8 mouse cellular contexts compared by ENCODE assay signal in genomic region chr7:140844905-140845665, GRCm38 (mm10). TPM values are rescaled to one million over a fixed set of nuclear protein-coding genes. Genes with fewer than 3 reads are reported as not detected.
A peak's percentile ranks its signal among the peaks of the same experiment; 100 is the strongest.
DNase-seq lines count a peak whose midpoint lies in the region; ATAC-seq lines count a peak whose summit lies in the region.

Scgb1c1 (plus strand) TSS chr7:140845547.

- peaks cover 50% of the 10 kb centered on the region for H3K27me3 ChIP-seq in hindbrain, embryonic 13.5 days

- no peaks in the 10 kb centered on the region for H3K9me3 ChIP-seq in hindbrain, embryonic 13.5 days

- no peaks in the 10 kb centered on the region for H3K36me3 ChIP-seq in hindbrain, embryonic 13.5 days

- peak; percentile 89 for DNase-seq in MN1 (ENCODE audit: low spot score)
- peak; percentile 80 for DNase-seq in cerebellum, adult 9-11 months
- peak; percentile 70 to 87 for DNase-seq in frontal cortex, postnatal 10 days (ENCODE audit: low spot score in 2 of 2)
- peak; percentile 90 for DNase-seq in layer of hippocampus, postnatal 14 days (ENCODE audit: low spot score in 2 of 2)
- peak; percentile 96 for DNase-seq in lung, postnatal 10 days
- peak; percentile 97 for DNase-seq in ovary, postnatal 14 days (ENCODE audit: low spot score)
- peak; percentile 88 for DNase-seq in thymus, postnatal 0 days (ENCODE audit: low spot score)

- 0 out of 2 replicates have a peak, but pooled peaks cover 2% of the 10 kb centered on the region for H3K4me1 ChIP-seq in hindbrain, embryonic 13.5 days (replicated peaks)

- WGBS in hindbrain, embryonic 13.5 days = 34% methylated on average over 14 of the region's 14 CpGs

- no peak within 1 kb of the TSS for H3K27ac ChIP-seq in hindbrain, embryonic 13.5 days

- H3K4me2 ChIP-seq in hindbrain, embryonic 13.5 days = no peak within 1 kb of the TSS

- H3K9ac ChIP-seq in hindbrain, embryonic 13.5 days = no peak within 1 kb of the TSS

- no peak within 1 kb of the TSS for H3K4me3 ChIP-seq in hindbrain, embryonic 13.5 days

- peak; percentile 79 for ATAC-seq in hindbrain, embryonic 13.5 days (ENCODE audit: low FRiP score)

RNA-seq across cellular contexts. Expression of gene Scgb1c1, which starts in this region (rescaled TPM):
- polyA plus RNA-seq in hindbrain, embryonic 13.5 days (2015; fragmentation: Nextera tagmentation; extraction: Ambion mirVana) = not detected in 2 replicates
- total RNA-seq in layer of hippocampus, postnatal 14 days (2021) = not detected
- 2.0 and 2.2 TPM in 2 replicates for polyA plus RNA-seq in thymus, postnatal 0 days (2015; fragmentation: Nextera tagmentation; extraction: Ambion mirVana)

Comparison
In these comparisons a context has a peak if more than half of its experiments do, and no peak if none do; other contexts are left out.
1. Peak in ATAC-seq in hindbrain, embryonic 13.5 days; RNA of the gene not detected or under 1 TPM.
2. Peak in DNase-seq in layer of hippocampus, postnatal 14 days; RNA of the gene not detected or under 1 TPM.